Mouse (Mus musculus): Measurements from ENCODE around the gene Rbmy. TPM values are rescaled to one million over a fixed set of nuclear protein-coding genes. Genes with fewer than 3 reads are reported as not detected.
"Not testable (repeated sequence)": the region's sequence is repeated elsewhere in the genome, so short reads cannot be mapped to it uniquely, and the experiment has no call there.

The Rbmy gene
- not detected in 2 replicates for polyA plus RNA-seq (2016; fragmentation: Nextera tagmentation; extraction: Ambion mirVana)

GRCm38 (mm10) chrY:2830380-2830779 lies at the start of gene Rbmy, which contains the start of gene Gm10256:
TSS of gene Rbmy (plus strand) at chrY:2830680.
TSS of gene Gm10256 (plus strand) at chrY:2830699.
- ATAC-seq; H3K9ac ChIP-seq; H3K4me2 ChIP-seq; H3K9me3 ChIP-seq (replicated peaks); H3K36me3 ChIP-seq; H3K27me3 ChIP-seq (replicated peaks); H3K4me3 ChIP-seq; H3K27ac ChIP-seq; H3K4me1 ChIP-seq: not testable (repeated sequence)
- no CpG with 5 or more reads among the region's 9 CpGs for WGBS (ENCODE audit: insufficient replicate concordance)

GRCm38 (mm10) chrY:2796105-2796504 lies 34.4 kb upstream of the Rbmy start, which contains the start of gene Gm4064:
TSS of gene Gm4064 (minus strand) at chrY:2796205.
- not testable (repeated sequence) for H3K36me3 ChIP-seq; H3K9me3 ChIP-seq (replicated peaks); ATAC-seq; H3K4me3 ChIP-seq; H3K27me3 ChIP-seq (replicated peaks); H3K4me2 ChIP-seq; H3K9ac ChIP-seq; H3K4me1 ChIP-seq; H3K27ac ChIP-seq
- WGBS (ENCODE audit: insufficient replicate concordance), result no CpG with 5 or more reads among the region's 8 CpGs

Other genes with a start within 250 kb of the Rbmy start
- gene H2al2c, start 231.6 kb upstream of the Rbmy start, polyA plus RNA-seq (2016; fragmentation: Nextera tagmentation; extraction: Ambion mirVana), result not detected in 2 replicates
- gene Sry, start 167.0 kb upstream of the Rbmy start, polyA plus RNA-seq (2016; fragmentation: Nextera tagmentation; extraction: Ambion mirVana), result not detected in 2 replicates
- gene H2al2b, start 110.0 kb upstream of the Rbmy start, polyA plus RNA-seq (2016; fragmentation: Nextera tagmentation; extraction: Ambion mirVana), result not detected in 2 replicates
- not detected in 2 replicates for gene Gm4064, start 34.5 kb upstream of the Rbmy start, polyA plus RNA-seq (2016; fragmentation: Nextera tagmentation; extraction: Ambion mirVana)
- gene Gm10256, start within 50 bp of the Rbmy start, polyA plus RNA-seq (2016; fragmentation: Nextera tagmentation; extraction: Ambion mirVana), result not detected in 2 replicates
- gene Gm10352, start 70.3 kb downstream of the Rbmy start, polyA plus RNA-seq (2016; fragmentation: Nextera tagmentation; extraction: Ambion mirVana), result not detected in 2 replicates
- not detected in 2 replicates for gene Gm29289, start 101.9 kb downstream of the Rbmy start, polyA plus RNA-seq (2016; fragmentation: Nextera tagmentation; extraction: Ambion mirVana)